Mouse (Mus musculus) right cerebral cortex, postnatal 4 days (tissue): Measurements from ENCODE around the gene Cadm4.
A peak's percentile ranks its signal among the peaks of the same experiment; 100 is the strongest.

Source experiments
- DNase-seq: peaks from one replicate; pipeline ENCODE4 v3.0.0-alpha.2; 2022

Cadm4 gene

GRCm38 (mm10) chr7:24533806-24534205 lies 52.0 kb downstream of the Cadm4 start:
- DNase-seq = no peak

- peak; percentile 29 for DNase-seq
Observed at GRCm38 (mm10) chr7:24534301-24534700, 52.5 kb downstream of the Cadm4 start.

DNA sequence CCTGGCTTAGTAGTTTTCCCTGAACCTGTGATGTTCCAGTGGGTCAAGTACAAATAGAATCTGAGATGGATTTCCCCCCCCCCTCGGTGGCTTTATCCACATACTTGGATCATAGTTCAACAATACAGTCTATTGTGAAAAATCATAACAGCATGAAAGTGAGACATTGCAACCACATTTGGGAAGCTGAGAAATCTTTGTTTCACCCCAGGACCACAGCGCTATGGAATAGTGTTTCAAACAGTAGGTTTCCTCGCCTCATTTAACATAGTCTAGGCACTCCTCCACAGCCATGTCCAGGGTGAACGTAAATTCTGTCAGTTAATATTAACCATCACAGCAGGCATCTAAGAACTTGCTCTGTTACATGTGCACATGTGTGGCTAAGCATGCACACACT lies 55.3 kb downstream of the Cadm4 start:
- no peak for DNase-seq

DNA sequence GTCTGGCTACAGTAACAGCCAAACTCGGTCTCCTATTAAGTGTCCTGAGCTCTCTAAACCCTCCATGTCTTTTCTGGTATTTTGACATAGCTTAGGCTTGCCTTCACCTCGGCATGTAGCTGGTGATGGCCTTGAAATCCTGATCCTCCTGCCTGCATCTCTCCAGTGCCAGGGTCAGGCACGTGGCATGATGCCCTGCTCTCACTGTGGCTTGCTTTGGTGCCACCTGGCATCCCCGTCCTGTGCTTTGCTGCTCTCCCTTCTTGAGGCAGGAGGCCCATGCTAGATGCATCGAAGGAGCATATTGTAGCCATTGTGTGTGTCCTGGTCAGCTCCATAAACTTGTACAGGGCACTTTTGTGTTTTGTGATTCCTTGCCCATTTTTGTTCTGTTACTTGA lies 55.8 kb downstream of the Cadm4 start:
- no peak for DNase-seq

DNA sequence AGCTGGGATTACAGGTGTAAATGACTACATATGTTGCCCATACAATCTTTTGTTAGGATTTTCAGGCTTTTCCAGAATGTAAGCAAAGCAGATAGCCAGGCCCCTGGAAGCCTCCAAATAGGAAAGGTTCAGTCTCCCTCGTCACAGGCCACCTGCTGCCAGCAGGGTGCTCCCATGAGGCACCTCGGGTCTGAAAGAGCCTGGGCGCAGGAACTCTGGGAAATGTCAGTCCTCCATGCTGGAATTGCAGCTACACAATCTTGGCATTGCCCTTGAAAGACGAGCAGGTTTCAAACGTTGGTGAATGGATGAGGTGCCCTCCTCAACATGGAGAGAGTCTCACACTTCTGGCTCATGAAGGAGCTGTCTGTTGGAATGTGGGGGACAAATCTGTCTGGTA lies 56.3 kb downstream of the Cadm4 start:
- peak; percentile 36 for DNase-seq

DNA sequence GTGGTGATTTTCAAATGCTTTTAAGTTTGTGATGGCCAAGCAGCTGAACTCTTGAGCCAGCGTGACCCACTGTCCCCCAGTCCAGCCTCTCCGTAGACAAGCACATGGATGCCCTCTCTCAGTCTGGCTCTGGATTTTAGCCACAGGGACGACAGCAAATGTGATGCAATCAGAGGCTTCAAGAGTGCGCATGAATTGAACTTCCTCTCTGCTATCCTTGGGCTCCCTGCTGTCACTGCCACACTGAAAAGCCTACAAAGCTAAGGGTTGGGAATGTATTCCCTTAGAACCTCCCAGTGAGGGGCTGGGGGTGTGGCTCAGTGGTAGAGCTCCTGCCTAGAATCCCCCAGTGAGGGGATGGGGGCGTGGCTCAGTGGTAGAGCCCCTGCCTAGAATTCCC lies 56.9 kb downstream of the Cadm4 start:
- DNase-seq = no peak

GRCm38 (mm10) chr7:24539686-24540085 lies 57.9 kb downstream of the Cadm4 start:
- no peak for DNase-seq

DNA sequence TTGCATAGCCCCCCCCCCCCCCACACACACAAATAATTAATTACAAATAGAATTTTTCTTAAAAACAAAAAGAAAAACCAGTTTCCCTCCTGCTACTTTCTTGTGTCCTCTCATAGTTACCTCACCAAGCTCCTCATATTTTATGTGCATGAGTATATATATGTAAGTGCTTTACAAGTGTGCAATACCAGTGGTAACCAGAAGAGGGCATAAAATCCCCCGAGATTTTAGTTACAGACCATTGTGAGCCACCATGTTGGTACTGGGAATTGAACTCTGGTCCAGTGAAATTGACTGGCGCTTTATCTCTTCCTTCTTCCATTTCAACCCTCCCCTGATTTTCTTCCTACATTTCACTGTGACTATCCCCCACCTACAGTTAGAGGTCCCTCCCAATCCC lies 62.7 kb downstream of the Cadm4 start:
- no peak for DNase-seq

DNA sequence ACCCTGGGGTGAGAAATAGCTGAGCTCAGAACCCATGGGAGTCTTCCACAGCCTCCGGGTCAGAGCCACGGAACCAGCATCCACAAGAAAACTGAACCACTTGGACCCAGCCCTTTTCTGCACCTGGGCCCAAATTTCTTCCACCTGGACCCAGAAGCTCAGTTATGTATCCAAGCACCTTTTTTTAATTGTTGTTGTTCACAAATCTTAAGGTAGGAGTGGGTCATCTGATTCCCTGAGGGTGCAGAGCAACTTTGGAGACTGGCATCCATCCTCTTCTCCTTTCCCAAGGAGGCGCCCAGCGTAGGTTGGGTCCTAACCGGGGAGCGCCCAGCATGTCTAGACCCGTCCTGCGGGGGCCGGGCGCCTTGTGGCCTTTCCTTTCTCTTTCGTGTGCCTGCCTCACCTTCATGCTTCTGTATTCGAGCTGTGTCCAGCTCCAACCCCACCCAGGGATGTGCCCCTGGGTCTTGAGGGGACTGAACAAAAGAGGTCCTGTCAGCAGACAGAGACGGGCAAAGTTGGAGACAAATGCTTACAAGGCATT lies 64.3 kb downstream of the Cadm4 start, which contains the start of the genes Pinlyp and Xrcc1:
Gene Pinlyp (minus strand): TSS at position 51 of the 547 bp plus-strand sequence.
Gene Xrcc1 (plus strand): TSS at position 222 of the 547 bp plus-strand sequence.
- no peak for DNase-seq

DNA sequence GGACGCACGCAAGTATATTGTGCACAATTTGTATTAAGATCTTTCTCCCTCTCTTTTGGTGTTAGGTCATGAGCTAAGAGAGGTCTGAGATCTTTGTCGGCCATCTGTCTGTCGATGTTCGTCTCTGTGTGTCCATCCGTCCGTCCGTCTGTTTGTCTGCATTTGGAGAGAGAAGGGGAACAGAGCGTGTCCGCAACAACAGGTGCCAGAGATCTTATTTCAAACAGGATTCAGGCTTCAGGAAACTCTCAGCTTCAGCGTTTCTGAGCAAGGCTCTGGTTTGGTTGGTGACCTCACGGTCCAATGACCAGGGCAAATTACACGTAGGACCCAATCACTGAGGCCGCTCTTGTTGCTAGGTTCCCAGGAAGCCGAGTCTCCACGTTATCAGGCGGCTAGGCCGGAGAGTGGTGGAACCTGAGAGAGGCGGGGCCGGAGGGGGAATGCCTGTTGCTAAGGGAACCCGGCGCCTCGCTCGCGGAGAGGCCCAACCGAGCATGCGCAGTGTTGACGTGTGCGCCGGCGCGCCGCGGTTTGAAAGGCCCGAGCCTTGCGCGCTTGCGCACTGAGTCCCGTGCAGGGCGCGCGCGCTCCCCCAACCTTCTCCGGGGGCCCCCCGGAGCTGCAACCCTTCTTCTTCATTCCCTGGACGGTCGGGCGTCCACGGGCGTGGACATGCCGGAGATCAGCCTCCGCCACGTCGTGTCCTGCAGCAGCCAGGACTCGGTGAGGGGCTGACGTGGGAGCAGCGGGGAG lies 65.0 kb downstream of the Cadm4 start:
- DNase-seq = peak; percentile 99

DNA sequence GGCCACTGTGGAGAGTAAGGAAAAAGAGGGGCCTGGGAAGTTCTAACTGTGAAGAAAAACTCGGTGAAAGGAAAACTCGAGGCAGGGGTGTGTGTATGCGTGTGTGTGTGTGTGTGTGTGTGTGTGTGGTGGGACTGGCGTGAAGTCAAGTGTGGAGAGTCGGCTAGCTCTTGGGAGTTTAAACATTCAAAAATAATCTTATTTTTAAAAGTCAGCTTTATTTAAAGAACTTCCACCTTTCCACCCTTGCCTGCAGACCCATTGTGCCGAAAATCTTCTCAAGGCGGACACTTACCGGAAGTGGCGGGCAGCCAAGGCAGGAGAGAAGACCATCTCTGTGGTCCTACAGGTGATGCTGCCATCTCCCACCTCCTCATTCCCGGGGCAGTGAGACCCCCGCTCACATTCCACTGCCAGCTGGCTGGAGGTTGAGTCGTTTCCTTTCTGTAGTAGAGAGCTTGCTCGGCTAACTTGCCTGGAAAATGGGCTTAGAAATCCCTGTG lies 65.8 kb downstream of the Cadm4 start:
- DNase-seq = no peak

DNA sequence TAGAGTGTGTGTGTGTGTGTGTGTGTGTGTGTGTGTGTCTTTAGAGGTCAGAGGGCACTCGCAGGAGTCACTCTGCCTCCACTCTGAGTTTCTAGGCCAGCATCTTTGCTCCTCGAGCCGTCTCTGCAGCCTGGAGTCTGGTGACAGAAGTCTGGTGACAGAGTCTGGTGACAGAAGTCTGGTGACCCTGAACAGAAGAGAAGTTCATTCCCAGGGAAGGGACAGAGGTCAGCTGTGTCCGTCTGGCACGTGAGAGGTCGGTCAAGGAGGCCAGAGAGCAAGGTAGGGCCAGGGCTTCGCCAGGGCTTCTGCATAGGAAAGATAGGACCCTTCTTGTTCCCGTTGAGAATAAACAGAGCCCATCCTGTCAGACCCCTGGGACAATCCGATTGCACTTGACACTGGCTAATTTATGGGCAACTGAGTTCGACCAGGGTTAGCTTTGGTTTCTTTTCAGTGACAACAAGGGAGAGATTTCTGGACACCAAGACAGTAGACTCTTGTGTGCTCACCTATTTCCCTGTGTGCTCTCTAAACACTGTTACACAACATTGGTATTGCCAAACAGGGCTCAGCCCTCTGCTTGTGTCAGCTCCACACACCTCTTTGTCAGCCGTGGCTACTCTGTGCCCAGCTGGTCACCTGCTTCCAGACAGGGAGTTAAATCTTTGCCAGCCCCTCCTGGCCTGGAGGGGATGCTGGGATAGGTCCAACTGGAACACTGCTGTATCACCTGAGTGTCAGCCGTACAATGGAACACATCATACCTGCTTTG lies 70.3 kb downstream of the Cadm4 start:
- no peak for DNase-seq
